ENCODE assay signal across 34 mouse cellular contexts in genomic region chr16:26886337-26886736, GRCm38 (mm10).
"Had no signal": no experiment of that assay in that cellular context is flagged by ENCODE, and none has a peak within 500 bp of the region (broad histone marks: within the 10 kb centered on the region; RNA-seq: fewer than 3 reads in every experiment).

No protein-coding gene starts in this region.

- H3K4me3 ChIP-seq: heart, embryonic 12.5 days; heart, embryonic 13.5 days; heart, embryonic 15.5 days; hindbrain, embryonic 10.5 days; hindbrain, embryonic 12.5 days; hindbrain, embryonic 13.5 days; hindbrain, embryonic 15.5 days; intestine, embryonic 15.5 days; kidney, embryonic 15.5 days; layer of hippocampus, adult 2 months; left cerebral cortex, adult 2 months had no signal

- H3K9me3 ChIP-seq: heart, embryonic 12.5 days; heart, embryonic 13.5 days; heart, embryonic 15.5 days; hindbrain, embryonic 10.5 days; hindbrain, embryonic 12.5 days; hindbrain, embryonic 13.5 days; hindbrain, embryonic 15.5 days; intestine, embryonic 15.5 days; kidney, embryonic 15.5 days had no signal

- H3K36me3 ChIP-seq: heart, embryonic 12.5 days; heart, embryonic 13.5 days; heart, embryonic 15.5 days; hindbrain, embryonic 10.5 days; hindbrain, embryonic 12.5 days; hindbrain, embryonic 13.5 days; hindbrain, embryonic 15.5 days; intestine, embryonic 15.5 days; kidney, embryonic 15.5 days had no signal

- H3K27ac ChIP-seq: heart, embryonic 13.5 days; heart, embryonic 15.5 days; hindbrain, embryonic 10.5 days; hindbrain, embryonic 12.5 days; hindbrain, embryonic 13.5 days; hindbrain, embryonic 15.5 days; hindbrain, postnatal 0 days; intestine, embryonic 15.5 days; kidney, embryonic 15.5 days; kidney, postnatal 0 days; layer of hippocampus, adult 2 months; left cerebral cortex, adult 2 months had no signal

- H3K4me2 ChIP-seq: heart, embryonic 11.5 days; heart, embryonic 12.5 days; heart, embryonic 13.5 days; heart, embryonic 15.5 days; hindbrain, embryonic 12.5 days; hindbrain, embryonic 13.5 days; hindbrain, embryonic 15.5 days; intestine, embryonic 15.5 days; kidney, embryonic 15.5 days had no signal

- H3K9ac ChIP-seq: heart, embryonic 12.5 days; heart, embryonic 13.5 days; heart, embryonic 15.5 days; hindbrain, embryonic 12.5 days; hindbrain, embryonic 13.5 days; hindbrain, embryonic 15.5 days; intestine, embryonic 15.5 days; kidney, embryonic 15.5 days had no signal

- ATAC-seq: hindbrain, embryonic 16.5 days; hindbrain, postnatal 0 days; inflammation-experienced regulatory T-cells, adult 6 months; intestine, embryonic 15.5 days; intestine, embryonic 16.5 days; intestine, postnatal 0 days had no signal

- H3K27me3 ChIP-seq: heart, embryonic 12.5 days; heart, embryonic 13.5 days; heart, embryonic 15.5 days; hindbrain, embryonic 12.5 days; hindbrain, embryonic 13.5 days; hindbrain, embryonic 15.5 days; intestine, embryonic 15.5 days; kidney, embryonic 15.5 days had no signal

- H3K4me1 ChIP-seq: heart, embryonic 12.5 days; heart, embryonic 13.5 days; heart, embryonic 15.5 days; hindbrain, embryonic 10.5 days; hindbrain, embryonic 12.5 days; hindbrain, embryonic 13.5 days; hindbrain, embryonic 15.5 days; intestine, embryonic 15.5 days; kidney, embryonic 15.5 days had no signal

- DNase-seq: heart, postnatal 10 days; heart, postnatal 14 days; heart, postnatal 36 days; heart, postnatal 4 days; kidney, adult 11 months; kidney, adult 18-20 months; kidney, adult 2 months; kidney, adult 8-10 months; kidney, adult 9 months; kidney, postnatal 10 days; kidney, postnatal 14 days; kidney, postnatal 25 days; kidney, postnatal 36 days; kidney, postnatal 4 days; layer of hippocampus, adult 9-11 months; layer of hippocampus, postnatal 36 days had no signal
